Mouse (Mus musculus) E14TG2a.4 (cell line): ENCODE results near the gene Celf5.

Source experiments
- H3K27me3 ChIP-seq: 2 replicates; pipeline ENCODE4 v1.6.1; 2014; ENCODE audit warnings: low read length, control low read depth; ENCODE audit not compliant: insufficient read depth
- H3K36me3 ChIP-seq: 2 replicates; pipeline ENCODE4 v1.6.1; 2014; ENCODE audit warnings: low read length, control low read depth; ENCODE audit not compliant: insufficient read depth
- H3K4me1 ChIP-seq: replicated peaks from 2 replicates; pipeline ENCODE4 v1.6.1; 2014; ENCODE audit warnings: low read depth, low read length, control low read depth
- H3K4me3 ChIP-seq: replicated peaks from 2 replicates; pipeline ENCODE4 v1.5.1; 2014; ENCODE audit warnings: mild to moderate bottlenecking, low read length
- H3K9me3 ChIP-seq: 2 replicates; pipeline ENCODE4 v1.6.1; 2014; ENCODE audit warnings: low read length, control low read depth
- CTCF ChIP-seq: conservative IDR thresholded peaks from 2 replicates; pipeline ENCODE4 v1.5.1; 2014; ENCODE audit warnings: low read length
- NANOG ChIP-seq: IDR thresholded peaks from 2 replicates; pipeline ENCODE4 v1.6.1; 2014; ENCODE audit warnings: borderline replicate concordance, low read length, mixed read lengths
- POU5F1 ChIP-seq: IDR thresholded peaks from 2 replicates; pipeline ENCODE4 v1.6.1; 2014; ENCODE audit warnings: low read length, borderline replicate concordance

The Celf5 gene

DNA sequence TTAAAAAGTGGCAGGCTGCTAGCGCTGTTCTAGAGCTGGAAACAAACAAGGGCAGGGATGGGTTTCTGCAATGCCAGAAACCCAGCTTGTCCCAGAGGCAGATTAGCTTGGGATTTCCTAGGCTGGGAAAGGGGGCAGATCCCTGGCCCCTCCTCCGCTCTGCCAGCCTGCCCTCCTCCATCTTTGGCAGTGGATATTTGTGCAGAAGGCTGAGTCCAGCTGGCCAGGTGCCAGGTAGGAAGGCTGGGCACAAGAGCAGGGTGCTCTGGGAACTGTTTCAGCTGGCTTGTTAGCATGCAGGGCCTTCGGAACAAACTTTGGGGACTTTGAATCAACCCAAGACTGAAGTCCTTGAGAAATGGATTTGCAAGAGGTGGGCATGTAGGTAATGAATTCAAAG, 47.1 kb downstream of the Celf5 start:
- peaks cover 24% of the 10 kb centered on the region for H3K27me3 ChIP-seq
- no peaks in the 10 kb centered on the region for H3K36me3 ChIP-seq
- H3K9me3 ChIP-seq: no peaks in the 10 kb centered on the region
- H3K4me1 ChIP-seq: peaks cover 38% of the 10 kb centered on the region
- H3K4me3 ChIP-seq: no peak overlapping the region
- TF ChIP-seq CTCF (no peak), POU5F1 (no peak), NANOG (no peak)

DNA sequence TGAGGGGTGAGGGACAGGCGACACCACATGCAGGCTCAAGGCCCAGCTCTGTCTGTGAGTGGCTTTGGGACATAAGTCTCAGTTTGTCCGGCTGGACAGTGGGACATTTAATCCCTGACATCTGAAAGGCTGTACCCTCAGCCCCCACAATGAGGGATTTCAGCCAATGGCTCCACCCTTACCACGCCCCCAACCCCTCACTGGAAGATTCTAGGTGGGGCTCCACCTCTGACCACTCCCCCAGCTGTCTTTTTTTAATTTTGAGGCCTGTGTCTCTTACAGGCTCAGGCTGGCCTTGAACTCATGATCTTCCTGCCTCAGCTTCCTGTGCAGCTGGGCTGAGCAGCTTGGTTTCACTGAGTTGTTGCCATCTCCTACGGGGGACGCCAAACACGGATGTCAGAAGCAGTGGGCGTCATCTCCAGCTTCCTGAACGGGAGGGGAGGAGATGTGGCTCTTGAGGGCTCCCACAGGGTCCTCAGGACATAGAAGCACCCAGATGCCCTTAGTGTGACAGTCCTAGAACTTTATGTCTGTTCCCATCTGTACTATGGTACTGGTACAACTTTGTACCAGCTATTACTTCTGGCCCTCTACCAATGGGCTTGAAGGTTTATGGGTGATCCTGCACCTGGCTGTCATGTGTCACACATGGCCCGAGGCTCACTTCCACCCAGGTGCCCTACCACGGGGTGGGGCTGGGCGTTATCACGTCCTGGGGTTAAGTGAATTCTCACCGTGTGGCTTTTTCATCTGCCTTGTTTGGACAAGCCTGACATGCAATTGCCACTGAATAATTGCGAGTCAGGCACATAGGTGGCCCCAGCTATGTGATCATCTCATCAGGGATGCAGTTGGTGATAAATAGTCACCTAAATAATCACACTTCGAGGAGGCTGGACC, 47.9 kb downstream of the Celf5 start:
- no peaks in the 10 kb centered on the region for H3K9me3 ChIP-seq
- TF ChIP-seq POU5F1 (no peak), NANOG (no peak), CTCF (no peak)
- peaks cover 20% of the 10 kb centered on the region for H3K27me3 ChIP-seq
- H3K4me3 ChIP-seq: no peak overlapping the region
- no peaks in the 10 kb centered on the region for H3K36me3 ChIP-seq
- peaks cover 40% of the 10 kb centered on the region for H3K4me1 ChIP-seq

DNA sequence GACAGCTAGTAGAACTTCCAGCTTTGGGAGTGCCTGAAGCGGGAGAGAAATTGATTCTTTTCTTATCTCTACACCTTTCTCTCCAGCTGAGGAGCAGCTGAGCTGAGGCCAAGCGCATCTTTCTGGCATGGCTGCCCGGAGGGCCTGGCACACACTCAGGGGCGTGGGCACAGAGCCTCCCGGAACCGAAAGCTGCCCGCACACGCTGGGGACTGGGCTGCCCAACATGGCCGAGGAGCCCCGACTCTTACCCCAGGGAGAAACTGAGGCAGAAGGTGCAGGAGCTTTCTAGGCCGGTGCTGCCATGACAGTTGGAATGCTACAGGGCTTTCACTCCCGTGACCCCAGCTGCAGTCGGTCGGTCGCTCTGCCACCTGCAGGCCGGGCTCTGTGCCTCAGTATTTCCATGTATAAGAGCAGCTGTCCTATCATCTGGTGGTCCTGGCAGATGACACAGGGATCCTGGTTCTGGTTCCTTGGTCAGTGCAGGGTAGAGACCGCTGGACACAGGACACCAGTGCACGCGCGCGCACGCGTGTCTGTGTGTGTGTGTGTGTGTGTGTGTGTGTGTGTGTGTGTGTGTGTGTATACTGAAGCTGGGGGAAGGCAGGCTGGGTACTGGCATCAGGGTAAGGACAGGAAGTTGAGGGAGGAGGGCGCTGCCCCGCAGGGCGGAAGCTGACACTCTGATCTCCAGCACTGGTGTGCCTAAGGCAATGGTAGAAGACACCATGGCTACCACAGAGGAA, 48.8 kb downstream of the Celf5 start:
- Histone ChIP-seq H3K27me3 (peaks cover 20% of the 10 kb centered on the region), H3K4me1 (peaks cover 49% of the 10 kb centered on the region), H3K4me3 (0 out of 2 replicates have a peak overlapping the region, but pooled peaks have one; percentile 41), H3K36me3 (no peaks in the 10 kb centered on the region), H3K9me3 (no peaks in the 10 kb centered on the region)
- TF ChIP-seq POU5F1 (no peak), NANOG (no peak), CTCF (no peak)

DNA sequence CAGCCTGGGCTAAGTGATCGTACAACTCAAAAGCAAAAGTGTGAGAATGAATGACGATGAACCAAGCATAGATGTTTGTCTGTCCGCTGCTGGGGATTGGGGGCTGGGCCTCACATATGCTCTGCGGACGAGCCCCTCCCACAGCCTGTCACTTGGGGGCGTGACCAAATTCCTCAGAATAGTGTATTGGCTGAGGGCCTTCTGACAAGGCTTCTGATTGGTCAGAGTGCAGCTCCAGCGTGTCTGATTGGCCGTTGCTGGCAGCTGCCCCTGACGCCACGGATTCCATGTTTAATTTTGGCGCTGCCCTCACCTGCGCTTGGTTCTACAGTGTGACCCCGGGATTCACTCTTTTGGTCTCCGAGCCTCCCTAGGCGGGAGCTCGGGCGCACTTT, 49.6 kb downstream of the Celf5 start:
- H3K36me3 ChIP-seq: no peaks in the 10 kb centered on the region
- peaks cover 57% of the 10 kb centered on the region for H3K4me1 ChIP-seq
- TF ChIP-seq NANOG (no peak), POU5F1 (no peak), CTCF (no peak)
- peak overlapping the region; percentile 41; the same call in 1 of the 2 replicates for H3K4me3 ChIP-seq
- H3K27me3 ChIP-seq: peaks cover 22% of the 10 kb centered on the region
- no peaks in the 10 kb centered on the region for H3K9me3 ChIP-seq

DNA sequence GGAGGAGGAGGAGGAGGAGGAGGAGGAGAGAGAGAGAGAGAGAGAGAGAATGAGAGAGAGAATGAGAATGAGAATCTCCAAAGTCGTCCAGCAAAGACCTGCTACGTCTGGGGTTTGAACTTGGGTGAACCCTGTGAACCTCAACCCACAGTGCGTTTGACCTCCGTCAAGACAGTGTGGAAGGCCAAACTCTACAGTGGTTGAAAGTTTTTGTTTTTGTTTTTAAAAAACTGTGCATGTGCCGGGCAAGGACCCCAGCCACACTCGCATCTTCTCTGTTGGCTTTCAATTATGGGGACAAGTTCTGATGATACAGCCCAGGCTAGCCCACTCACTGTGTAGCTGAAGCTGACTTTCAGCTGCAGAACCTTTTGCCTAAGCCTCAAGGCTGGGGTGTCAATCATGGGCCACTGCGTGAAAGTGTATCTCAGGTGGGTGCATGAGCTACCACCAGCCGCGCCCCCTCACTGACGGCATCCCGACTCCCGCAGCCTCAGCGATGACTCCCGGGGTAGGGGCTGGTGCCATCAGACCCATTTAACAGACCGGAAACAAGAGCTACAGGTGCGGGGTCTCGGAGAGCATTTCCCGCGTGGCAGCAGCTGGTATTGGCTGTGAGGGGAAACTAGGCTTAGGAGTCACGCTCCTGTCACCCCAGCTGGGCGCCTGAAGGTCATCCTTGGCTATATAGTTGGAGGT, 50.2 kb downstream of the Celf5 start:
- Histone ChIP-seq H3K4me1 (peaks cover 63% of the 10 kb centered on the region), H3K27me3 (peaks cover 28% of the 10 kb centered on the region), H3K9me3 (no peaks in the 10 kb centered on the region), H3K4me3 (no peak overlapping the region), H3K36me3 (no peaks in the 10 kb centered on the region)
- TF ChIP-seq CTCF (no peak), POU5F1 (no peak), NANOG (no peak)

DNA sequence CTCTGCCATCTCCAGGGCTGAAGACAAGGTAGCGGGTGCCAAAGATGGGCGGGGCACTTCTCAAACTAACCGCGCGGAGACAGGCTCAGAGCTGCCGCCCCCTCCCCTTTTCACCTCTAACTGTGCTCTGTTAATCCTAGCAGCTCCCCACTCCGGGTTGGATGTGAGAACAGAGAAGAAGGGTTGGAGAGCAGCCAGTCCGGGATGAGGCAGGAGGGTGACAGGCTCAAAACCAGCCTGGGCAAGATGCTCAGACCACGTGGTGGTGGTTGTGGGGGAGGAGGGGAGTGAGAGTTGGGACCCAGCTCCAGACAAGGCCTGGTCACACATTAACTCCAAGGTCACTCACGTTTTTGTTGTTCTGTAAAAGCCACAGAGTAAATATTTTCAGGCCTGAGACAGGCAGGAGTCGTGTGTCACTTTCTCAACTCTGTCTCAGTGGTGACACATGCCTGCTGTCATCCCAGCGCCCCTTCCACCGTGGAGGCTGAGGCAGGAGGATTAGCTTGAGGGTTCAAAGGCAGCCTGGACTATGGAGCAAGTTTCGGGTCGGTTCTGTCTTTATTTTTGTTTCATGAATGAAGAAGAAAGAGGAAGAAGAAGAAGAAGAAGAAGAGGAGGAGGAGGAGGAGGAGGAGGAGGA, 50.9 kb downstream of the Celf5 start:
- H3K27me3 ChIP-seq: peaks cover 34% of the 10 kb centered on the region
- peaks cover 67% of the 10 kb centered on the region for H3K4me1 ChIP-seq
- H3K36me3 ChIP-seq: no peaks in the 10 kb centered on the region
- TF ChIP-seq NANOG (no peak), POU5F1 (no peak), CTCF (no peak)
- H3K9me3 ChIP-seq: no peaks in the 10 kb centered on the region
- peak overlapping the region; percentile 86 for H3K4me3 ChIP-seq

DNA sequence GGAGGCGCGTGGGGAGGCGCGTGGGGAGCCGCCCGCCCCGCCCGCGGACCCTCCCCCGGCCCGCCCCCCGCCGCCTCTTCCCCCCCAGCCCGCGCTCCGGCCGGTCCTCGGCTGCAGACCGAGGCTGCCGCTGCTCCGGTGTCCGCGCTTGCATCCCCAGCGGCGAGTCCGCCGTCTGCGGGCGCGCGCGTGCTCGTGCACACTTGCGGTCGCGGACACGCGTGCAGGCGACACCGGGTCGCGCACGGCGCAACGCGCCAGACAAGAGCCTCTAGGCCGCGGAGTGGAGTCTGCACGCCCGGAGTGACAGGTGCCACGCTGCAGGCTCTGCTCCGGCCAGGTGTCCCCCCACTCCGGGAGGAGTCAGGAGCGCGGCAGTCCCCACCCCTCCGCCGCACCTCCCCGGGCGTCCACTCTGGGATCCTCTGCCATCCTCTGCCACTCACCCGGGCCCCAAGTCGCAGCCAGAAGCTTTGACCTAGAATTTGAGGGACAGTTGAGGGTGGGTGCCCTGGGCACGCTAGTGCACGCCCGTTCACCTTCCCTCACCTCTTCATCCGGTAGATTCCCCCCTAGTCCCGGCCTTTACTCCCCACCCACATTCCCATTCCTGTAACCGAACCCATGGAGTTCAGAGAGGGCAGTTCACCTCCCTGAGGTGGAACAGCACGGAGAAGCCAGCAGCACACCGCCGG, 51.5 kb downstream of the Celf5 start:
- Histone ChIP-seq H3K9me3 (no peaks in the 10 kb centered on the region), H3K27me3 (peaks cover 40% of the 10 kb centered on the region), H3K4me1 (peaks cover 72% of the 10 kb centered on the region), H3K4me3 (peak overlapping the region; percentile 86), H3K36me3 (no peaks in the 10 kb centered on the region)
- TF ChIP-seq POU5F1: no peak
- no peak for TF ChIP-seq NANOG
- no peak for TF ChIP-seq CTCF
